Mouse (Mus musculus): Measurements from ENCODE around the gene Usp49. TPM values are rescaled to one million over a fixed set of nuclear protein-coding genes. Genes with fewer than 3 reads are reported as not detected.

The Usp49 gene
- 1.6 and 1.8 TPM in 2 replicates for polyA plus RNA-seq (2015; fragmentation: Nextera tagmentation; extraction: Ambion mirVana)

DNA sequence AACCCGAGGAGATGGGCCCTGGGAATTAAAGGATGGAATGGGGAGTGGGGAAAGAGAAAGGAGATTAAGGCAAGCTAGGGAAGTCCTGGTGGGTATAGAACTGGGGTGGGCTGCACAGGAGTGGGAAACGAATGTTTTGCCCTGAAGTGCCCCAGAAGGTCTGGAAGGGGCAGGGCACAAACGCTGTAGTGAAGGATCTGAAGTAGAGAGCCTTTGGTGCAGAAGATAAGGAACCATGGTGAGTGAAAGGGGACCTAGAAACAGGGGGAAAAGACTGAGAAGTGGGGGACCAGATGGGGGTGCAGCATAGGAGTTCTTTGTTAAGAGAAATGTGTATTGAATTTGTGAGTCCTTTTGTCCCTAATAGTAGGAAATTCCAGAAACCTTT lies at the start of gene Usp49:
TSS of gene Usp49 (plus strand) at position 13 of the 388 bp plus-strand sequence.

DNA sequence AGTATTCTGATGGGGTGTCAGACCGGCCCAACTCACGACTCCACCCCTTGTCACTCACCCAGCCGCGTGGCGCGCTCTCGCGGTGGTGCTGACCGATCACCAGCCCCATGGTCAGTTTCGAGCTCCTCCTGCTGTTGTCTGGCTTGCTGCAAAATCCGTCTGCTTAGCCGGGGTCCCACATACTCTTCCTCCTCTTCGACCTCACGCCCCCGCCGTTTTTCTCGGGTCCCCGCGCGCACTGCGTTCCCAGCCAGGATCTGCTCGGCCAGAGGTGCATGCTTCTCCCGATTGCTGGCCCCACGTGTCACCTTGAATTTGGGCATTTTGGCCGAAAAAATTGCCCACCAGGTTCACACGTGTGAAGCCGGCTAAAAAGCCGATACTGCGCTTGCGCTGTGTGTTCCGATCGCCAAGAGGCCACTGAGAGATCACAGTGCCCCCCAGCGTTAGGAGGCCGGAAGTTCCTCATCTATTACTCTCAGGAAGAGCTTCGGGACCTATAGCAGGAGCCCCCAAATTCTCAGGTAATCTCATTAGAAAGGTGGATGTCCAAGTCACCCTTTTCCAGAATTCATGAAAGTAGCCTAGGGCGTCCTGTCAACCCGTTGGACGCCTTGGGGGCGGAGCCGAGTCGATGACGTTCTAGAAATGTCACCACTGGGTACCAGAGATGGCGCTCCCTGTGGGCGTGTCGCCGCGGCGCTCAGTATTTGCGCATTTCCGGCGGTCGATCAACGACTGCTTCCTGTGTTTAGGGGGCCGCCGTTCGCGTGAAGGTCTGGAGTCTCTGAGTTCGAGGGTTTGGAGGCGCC lies 19.4 kb upstream of the Usp49 start, which contains the start of the genes Bysl, Med20 and Gm20517:
TSS of gene Bysl (minus strand) at position 644 of the 812 bp plus-strand sequence.
TSS of gene Med20 (plus strand) at position 734 of the 812 bp plus-strand sequence.
TSS of gene Gm20517 (plus strand) at position 741 of the 812 bp plus-strand sequence.

DNA sequence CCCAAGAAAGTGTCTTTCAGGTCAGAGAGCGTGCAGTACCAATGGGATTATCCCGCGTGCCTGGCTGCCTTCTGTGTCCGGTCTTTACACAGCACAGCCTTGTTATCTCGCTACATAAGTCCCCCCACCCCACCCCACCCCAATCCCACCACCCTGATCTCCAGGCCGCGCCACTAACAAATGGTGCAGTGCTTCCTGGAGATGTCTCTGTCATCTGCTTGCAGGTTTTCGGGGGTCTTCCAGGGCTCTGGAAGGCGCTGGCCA lies 57.8 kb downstream of the Usp49 start, which contains the start of gene Tomm6:
TSS of gene Tomm6 (minus strand) at position 43 of the 264 bp plus-strand sequence.

GRCm38 (mm10) chr17:47688608-47689575 lies 58.4 kb downstream of the Usp49 start, which contains the start of gene Frs3:
Gene Frs3, plus strand, starts transcription at chr17:47689030.

DNA sequence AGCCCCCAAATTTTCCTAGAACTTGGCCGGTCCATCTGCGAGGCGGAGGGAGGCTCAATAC lies 63.8 kb downstream of the Usp49 start, which contains the start of gene Gm21981:
TSS of gene Gm21981 (minus strand) at position 14 of the 61 bp plus-strand sequence.

GRCm38 (mm10) chr17:47694503-47695336 lies 64.2 kb downstream of the Usp49 start, which contains the start of gene Prickle4:
Gene Prickle4, minus strand, starts transcription at chr17:47694736.

DNA sequence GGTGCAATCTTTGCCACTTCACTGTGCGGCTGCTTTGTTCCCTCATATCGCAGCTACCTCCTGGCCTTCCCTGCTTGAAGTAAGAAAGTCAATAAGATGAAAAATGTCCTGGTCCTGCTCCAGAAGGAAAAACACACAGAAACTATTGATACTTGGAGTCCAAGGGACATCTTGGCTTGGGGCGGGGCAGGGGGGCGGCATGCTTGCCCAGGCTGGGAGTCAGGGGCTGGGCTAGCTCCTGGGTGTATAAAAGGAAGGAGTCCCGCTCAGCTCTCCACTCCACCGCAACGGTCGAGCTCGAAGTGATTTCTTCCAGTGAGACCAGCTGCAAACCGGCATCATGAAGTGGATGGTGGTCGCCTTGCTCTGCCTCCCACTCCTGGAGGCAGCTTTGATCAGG lies 96.1 kb downstream of the Usp49 start, which contains the start of gene Pgc:
TSS of gene Pgc (plus strand) at position 277 of the 400 bp plus-strand sequence.

Other genes with a start within 250 kb of the Usp49 start
- 0.19 TPM in 2 replicates for gene Guca1b, start 245.3 kb upstream of the Usp49 start, polyA plus RNA-seq (2015; fragmentation: Nextera tagmentation; extraction: Ambion mirVana)
- gene Guca1a, start 230.1 kb upstream of the Usp49 start, polyA plus RNA-seq (2015; fragmentation: Nextera tagmentation; extraction: Ambion mirVana), result 1.8 and 3.5 TPM in 2 replicates
- gene AI661453, start 194.1 kb upstream of the Usp49 start, polyA plus RNA-seq (2015; fragmentation: Nextera tagmentation; extraction: Ambion mirVana), result 0.10 and 0.16 TPM in 2 replicates
- gene 1700001C19Rik, start 193.3 kb upstream of the Usp49 start, polyA plus RNA-seq (2015; fragmentation: Nextera tagmentation; extraction: Ambion mirVana), result 0.22 and 0.23 TPM in 2 replicates
- 9.2 and 10.5 TPM in 2 replicates for gene Taf8, start 128.4 kb upstream of the Usp49 start, polyA plus RNA-seq (2015; fragmentation: Nextera tagmentation; extraction: Ambion mirVana)
- 402 and 432 TPM in 2 replicates for gene Ccnd3, start 125.6 kb upstream of the Usp49 start, polyA plus RNA-seq (2015; fragmentation: Nextera tagmentation; extraction: Ambion mirVana)
- 17.0 and 18.7 TPM in 2 replicates for gene Bysl, start 19.2 kb upstream of the Usp49 start, polyA plus RNA-seq (2015; fragmentation: Nextera tagmentation; extraction: Ambion mirVana)
- 21.2 and 22.4 TPM in 2 replicates for gene Med20, start 19.1 kb upstream of the Usp49 start, polyA plus RNA-seq (2015; fragmentation: Nextera tagmentation; extraction: Ambion mirVana)
- gene Gm20517, start 19.1 kb upstream of the Usp49 start, polyA plus RNA-seq (2015; fragmentation: Nextera tagmentation; extraction: Ambion mirVana), result 1.2 and 1.5 TPM in 2 replicates
- gene Tomm6, start 57.7 kb downstream of the Usp49 start, polyA plus RNA-seq (2015; fragmentation: Nextera tagmentation; extraction: Ambion mirVana), result 282 and 308 TPM in 2 replicates
- 4.3 and 4.6 TPM in 2 replicates for gene Frs3, start 58.3 kb downstream of the Usp49 start, polyA plus RNA-seq (2015; fragmentation: Nextera tagmentation; extraction: Ambion mirVana)
- 0.09 and 0.24 TPM in 2 replicates for gene Gm21981, start 63.8 kb downstream of the Usp49 start, polyA plus RNA-seq (2015; fragmentation: Nextera tagmentation; extraction: Ambion mirVana)
- gene Prickle4, start 64.0 kb downstream of the Usp49 start, polyA plus RNA-seq (2015; fragmentation: Nextera tagmentation; extraction: Ambion mirVana), result 0.61 TPM in 1 of 2 replicates, not detected in the other
- gene Pgc, start 96.2 kb downstream of the Usp49 start, polyA plus RNA-seq (2015; fragmentation: Nextera tagmentation; extraction: Ambion mirVana), result not detected in 2 replicates
- gene Tfeb, start 106.3 kb downstream of the Usp49 start, polyA plus RNA-seq (2015; fragmentation: Nextera tagmentation; extraction: Ambion mirVana), result 30.7 and 30.9 TPM in 2 replicates
- 1.8 and 2.8 TPM in 2 replicates for gene Mdfi, start 204.0 kb downstream of the Usp49 start, polyA plus RNA-seq (2015; fragmentation: Nextera tagmentation; extraction: Ambion mirVana)